Mouse (Mus musculus) neural tube, embryonic 14.5 days (tissue): ENCODE measurements around the gene Plcb2. TPM values are rescaled to one million over a fixed set of nuclear protein-coding genes. Genes with fewer than 3 reads are reported as not detected.

Source experiments
- ATAC-seq: fragments of 200-750 bp; cut with Nextera tagmentation; 2 replicates; pipeline ENCODE4 v1.8.0; 2017; ENCODE audit warnings: low read depth, mild to moderate bottlenecking, moderate TSS enrichment, moderate library complexity
- H3K27ac ChIP-seq: fragments of 300-500 bp; sonication (generic); 2 replicates; pipeline ENCODE4 v1.5.1; 2014; ENCODE audit warnings: low read depth, mild to moderate bottlenecking, control low read depth, low read length, moderate library complexity, mixed read lengths
- H3K27me3 ChIP-seq: fragments of 300-500 bp; sonication (generic); 2 replicates; pipeline ENCODE4 v1.6.1; 2014; ENCODE audit warnings: low read length; ENCODE audit not compliant: control insufficient read depth, insufficient read depth
- H3K36me3 ChIP-seq: fragments of 300-500 bp; sonication (generic); 2 replicates; pipeline ENCODE4 v1.6.1; 2014; ENCODE audit warnings: low read length, mixed read lengths; ENCODE audit not compliant: control insufficient read depth, insufficient read depth
- H3K4me1 ChIP-seq: fragments of 300-500 bp; sonication (generic); 2 replicates; pipeline ENCODE4 v1.6.1; 2014; ENCODE audit warnings: low read length; ENCODE audit not compliant: control insufficient read depth, insufficient read depth
- H3K4me2 ChIP-seq: fragments of 300-500 bp; sonication (generic); 2 replicates; pipeline ENCODE4 v1.6.1; 2014; ENCODE audit warnings: mild to moderate bottlenecking, low read depth, low read length, control low read depth
- H3K4me3 ChIP-seq: fragments of 300-500 bp; sonication (generic); 2 replicates; pipeline ENCODE4 v1.5.1; 2014; ENCODE audit warnings: low read depth, low read length, control low read depth, mixed read lengths
- H3K9ac ChIP-seq: fragments of 300-500 bp; sonication (generic); replicated peaks from 2 replicates; pipeline ENCODE4 v1.6.1; 2014; ENCODE audit warnings: low read depth, mild to moderate bottlenecking, control low read depth, low read length, mixed read lengths
- H3K9me3 ChIP-seq: fragments of 300-500 bp; sonication (generic); 2 replicates; pipeline ENCODE4 v1.6.1; 2016; ENCODE audit warnings: low read length; ENCODE audit not compliant: control insufficient read depth
- WGBS: fragments of 180-500 bp; shearing (Covaris S2); extraction: QIAGEN DNeasy Blood & Tissue Kit; methylation state at CpG from one replicate; pipeline ENCODE4 v1.1.7; 2014; 5-methylcytosine and 5-hydroxymethylcytosine counted together
- polyA plus RNA-seq: library from polyadenylated mRNA; unstranded; fragments of >200 nt; fragmentation: Nextera tagmentation; extraction: Ambion mirVana; gene quantifications from 2 replicates; pipeline ENCODE4 v1.2.1, GENCODE M21; 2014

Gene Plcb2
- polyA plus RNA-seq: 0.57 and 0.88 TPM in 2 replicates

DNA sequence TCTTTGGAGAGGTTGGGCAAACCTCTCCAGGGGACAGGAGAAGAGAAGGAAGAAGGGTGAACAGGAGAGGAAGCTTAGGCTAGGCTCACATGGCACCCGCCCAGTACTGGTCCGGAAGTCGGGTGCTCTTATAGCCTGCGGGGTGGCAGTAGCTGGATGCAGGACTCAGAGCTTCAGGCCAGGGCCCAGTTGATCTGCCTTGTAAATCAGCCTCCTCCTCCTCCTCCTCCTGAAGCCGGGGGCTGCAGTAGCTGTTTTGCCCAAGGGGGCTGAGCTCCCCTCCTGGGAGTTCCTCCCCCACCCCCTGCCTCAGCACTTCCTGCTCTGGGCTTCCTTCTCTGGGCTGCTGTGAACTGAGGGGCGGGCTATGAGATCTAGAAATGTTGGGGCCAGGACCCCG, at the start of gene Plcb2:
Gene Plcb2, minus strand, starts transcription at position 102 of the 400 bp plus-strand sequence.
- H3K9ac ChIP-seq: no peak within 1 kb of the TSS
- WGBS: 23% methylated on average over 6 of the region's 7 CpGs
- no peaks in the 10 kb centered on the region for H3K4me1 ChIP-seq
- no peak within 1 kb of the TSS for H3K4me3 ChIP-seq
- no peak within 1 kb of the TSS for H3K27ac ChIP-seq
- H3K4me2 ChIP-seq: no peak within 1 kb of the TSS
- H3K27me3 ChIP-seq: no peaks in the 10 kb centered on the region
- no peaks in the 10 kb centered on the region for H3K9me3 ChIP-seq
- ATAC-seq: no peak
- no peaks in the 10 kb centered on the region for H3K36me3 ChIP-seq

DNA sequence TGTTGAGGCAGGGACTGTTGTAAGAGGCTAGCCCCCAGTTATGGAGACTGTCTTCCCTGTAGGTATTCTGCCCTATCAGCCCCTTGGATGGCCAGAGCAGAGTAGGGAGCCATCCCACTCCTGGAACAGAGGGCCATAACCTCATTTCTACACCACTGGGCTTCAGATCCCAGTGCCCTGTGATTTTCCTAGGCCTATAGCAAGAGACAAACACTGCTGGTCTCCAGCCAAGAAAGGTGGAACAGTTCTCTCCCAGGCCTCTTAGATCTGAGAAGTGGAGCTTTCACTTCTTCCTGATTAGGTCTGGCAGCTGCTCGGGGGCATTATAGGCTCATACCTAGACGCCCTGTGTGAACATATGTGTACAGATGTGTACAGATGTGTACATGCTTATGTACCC, 48.1 kb upstream of the Plcb2 start:
- H3K4me2 ChIP-seq: no peak overlapping the region
- H3K27me3 ChIP-seq: no peaks in the 10 kb centered on the region
- H3K4me3 ChIP-seq: no peak overlapping the region
- no peak overlapping the region for H3K9ac ChIP-seq
- no peak overlapping the region for H3K27ac ChIP-seq
- H3K9me3 ChIP-seq: no peaks in the 10 kb centered on the region
- H3K4me1 ChIP-seq: peaks cover 13% of the 10 kb centered on the region; the same call in 1 of the 2 replicates
- WGBS: 70% methylated on average over 2 of the region's 2 CpGs
- no peak for ATAC-seq
- no peaks in the 10 kb centered on the region for H3K36me3 ChIP-seq

DNA sequence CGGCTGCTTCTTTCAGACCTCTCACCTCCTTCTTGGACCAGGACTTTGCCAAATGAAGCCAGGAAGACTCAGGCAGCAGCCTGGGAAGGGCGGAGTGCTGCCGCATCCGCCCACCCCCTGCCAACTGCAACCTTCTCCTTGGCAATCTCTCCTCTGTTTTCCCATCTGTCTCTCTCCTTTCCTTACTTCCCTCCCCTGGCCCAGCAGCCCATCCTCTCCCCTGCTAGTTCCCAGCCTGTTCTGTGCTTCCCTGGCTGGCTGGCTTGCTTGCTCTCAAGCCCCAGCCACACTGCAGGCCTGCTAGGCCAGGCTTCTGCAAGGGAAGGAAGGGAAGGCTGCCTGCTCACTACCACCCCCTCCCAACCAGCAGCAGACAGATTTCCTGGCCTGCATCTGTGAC, 47.6 kb upstream of the Plcb2 start:
- Histone ChIP-seq H3K4me1 (peaks cover 10% of the 10 kb centered on the region; the same call in 1 of the 2 replicates), H3K27me3 (no peaks in the 10 kb centered on the region), H3K9me3 (no peaks in the 10 kb centered on the region), H3K27ac (no peak overlapping the region), H3K4me2 (no peak overlapping the region), H3K9ac (no peak overlapping the region), H3K4me3 (no peak overlapping the region), H3K36me3 (no peaks in the 10 kb centered on the region)
- ATAC-seq: no peak
- WGBS: 65% methylated on average over 3 of the region's 4 CpGs

DNA sequence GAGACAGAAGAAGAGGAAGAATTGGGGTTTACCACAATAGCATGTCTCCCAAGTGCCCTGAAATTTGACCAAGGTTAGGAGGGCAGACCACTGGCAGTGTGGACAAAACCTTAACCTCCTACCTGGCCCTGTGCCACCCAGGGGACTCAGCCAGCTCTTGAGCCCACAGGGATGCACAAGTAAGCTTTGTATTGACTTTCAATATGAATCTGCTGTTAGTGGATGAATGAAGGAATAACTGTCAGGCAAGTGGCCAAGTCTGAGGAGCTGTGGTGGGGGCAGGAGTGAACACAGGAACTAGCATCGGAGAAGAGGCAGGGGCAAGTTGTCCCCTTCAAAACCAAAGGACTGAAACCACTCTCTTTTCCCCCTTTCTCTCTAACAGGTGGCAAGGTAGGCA, 47.2 kb upstream of the Plcb2 start:
- no peaks in the 10 kb centered on the region for H3K9me3 ChIP-seq
- 0 out of 2 replicates have a peak, but pooled peaks cover 6% of the 10 kb centered on the region for H3K4me1 ChIP-seq
- 38% methylated on average over 1 of the region's 1 CpGs for WGBS
- no peak overlapping the region for H3K9ac ChIP-seq
- ATAC-seq: no peak
- H3K4me3 ChIP-seq: no peak overlapping the region
- no peaks in the 10 kb centered on the region for H3K27me3 ChIP-seq
- H3K36me3 ChIP-seq: no peaks in the 10 kb centered on the region
- H3K4me2 ChIP-seq: no peak overlapping the region
- H3K27ac ChIP-seq: no peak overlapping the region

DNA sequence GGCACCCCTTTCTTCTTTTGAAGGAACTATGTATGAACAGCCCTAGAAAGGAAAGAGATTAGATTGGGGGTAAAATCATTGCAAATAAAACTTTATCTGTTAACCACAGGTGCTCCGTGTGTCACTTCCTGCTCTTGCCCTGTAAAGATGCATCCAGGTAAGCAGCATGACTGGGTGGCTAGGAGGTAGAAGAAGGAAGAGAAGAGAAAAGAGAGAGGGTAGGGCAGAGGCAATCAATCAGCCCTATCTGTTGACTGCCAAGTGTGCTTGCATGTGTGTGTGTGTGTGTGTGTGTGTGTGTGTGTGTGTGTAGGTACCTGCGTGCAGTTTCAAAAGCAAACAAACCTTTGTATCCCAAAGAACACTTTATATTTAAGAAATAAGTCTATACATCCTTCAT, 46.3 kb upstream of the Plcb2 start:
- Histone ChIP-seq H3K9ac (no peak overlapping the region), H3K27ac (no peak overlapping the region), H3K4me2 (no peak overlapping the region), H3K4me1 (0 out of 2 replicates have a peak, but pooled peaks cover 3% of the 10 kb centered on the region), H3K36me3 (no peaks in the 10 kb centered on the region), H3K9me3 (no peaks in the 10 kb centered on the region), H3K4me3 (no peak overlapping the region), H3K27me3 (no peaks in the 10 kb centered on the region)
- no peak for ATAC-seq
- WGBS: 95% methylated on average over 2 of the region's 2 CpGs

DNA sequence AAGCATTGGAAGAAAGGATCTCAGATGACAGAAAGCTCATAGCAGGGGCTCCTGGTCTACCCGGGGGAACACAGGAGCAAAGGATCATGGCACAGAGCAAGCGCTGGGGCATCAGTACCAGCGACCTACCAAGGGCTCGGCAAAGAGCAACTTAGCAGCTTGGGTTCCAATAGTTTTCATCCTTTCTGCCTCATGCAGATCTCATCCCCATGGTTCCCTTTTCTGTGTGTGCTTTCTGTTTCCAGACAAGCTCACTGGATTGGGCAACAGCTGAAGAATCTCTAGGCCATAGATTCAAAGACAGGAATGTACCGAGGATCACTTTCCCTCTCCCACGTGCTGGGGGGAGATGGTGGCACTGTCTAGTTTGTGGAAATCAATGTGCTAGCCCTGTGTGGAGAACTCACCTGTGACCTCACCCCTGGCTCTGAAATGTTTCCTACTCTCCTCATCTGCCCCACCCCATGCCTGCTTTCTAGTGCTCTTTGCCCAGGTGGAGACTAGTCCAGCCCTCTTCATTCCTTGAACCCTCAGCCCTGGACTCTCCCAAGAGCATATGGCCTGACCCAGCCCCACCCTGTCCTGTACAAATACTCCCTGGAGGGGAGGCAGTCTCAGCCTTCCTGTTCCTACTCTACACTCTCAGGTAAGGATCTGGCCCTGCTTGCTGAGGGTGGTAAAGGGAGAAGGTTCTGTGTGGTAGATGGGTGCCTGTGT, 44.1 kb upstream of the Plcb2 start, which contains the start of gene Phgr1:
Gene Phgr1, plus strand, starts transcription at position 612 of the 717 bp plus-strand sequence.
- Histone ChIP-seq H3K27ac (no peak within 1 kb of the TSS), H3K4me1 (no peaks in the 10 kb centered on the region), H3K4me2 (no peak within 1 kb of the TSS), H3K9ac (no peak within 1 kb of the TSS), H3K36me3 (no peaks in the 10 kb centered on the region), H3K4me3 (no peak within 1 kb of the TSS), H3K9me3 (no peaks in the 10 kb centered on the region), H3K27me3 (no peaks in the 10 kb centered on the region)
- 83% methylated on average over 6 of the region's 6 CpGs for whole genome bisulfite sequencing
- ATAC-seq: no peak

DNA sequence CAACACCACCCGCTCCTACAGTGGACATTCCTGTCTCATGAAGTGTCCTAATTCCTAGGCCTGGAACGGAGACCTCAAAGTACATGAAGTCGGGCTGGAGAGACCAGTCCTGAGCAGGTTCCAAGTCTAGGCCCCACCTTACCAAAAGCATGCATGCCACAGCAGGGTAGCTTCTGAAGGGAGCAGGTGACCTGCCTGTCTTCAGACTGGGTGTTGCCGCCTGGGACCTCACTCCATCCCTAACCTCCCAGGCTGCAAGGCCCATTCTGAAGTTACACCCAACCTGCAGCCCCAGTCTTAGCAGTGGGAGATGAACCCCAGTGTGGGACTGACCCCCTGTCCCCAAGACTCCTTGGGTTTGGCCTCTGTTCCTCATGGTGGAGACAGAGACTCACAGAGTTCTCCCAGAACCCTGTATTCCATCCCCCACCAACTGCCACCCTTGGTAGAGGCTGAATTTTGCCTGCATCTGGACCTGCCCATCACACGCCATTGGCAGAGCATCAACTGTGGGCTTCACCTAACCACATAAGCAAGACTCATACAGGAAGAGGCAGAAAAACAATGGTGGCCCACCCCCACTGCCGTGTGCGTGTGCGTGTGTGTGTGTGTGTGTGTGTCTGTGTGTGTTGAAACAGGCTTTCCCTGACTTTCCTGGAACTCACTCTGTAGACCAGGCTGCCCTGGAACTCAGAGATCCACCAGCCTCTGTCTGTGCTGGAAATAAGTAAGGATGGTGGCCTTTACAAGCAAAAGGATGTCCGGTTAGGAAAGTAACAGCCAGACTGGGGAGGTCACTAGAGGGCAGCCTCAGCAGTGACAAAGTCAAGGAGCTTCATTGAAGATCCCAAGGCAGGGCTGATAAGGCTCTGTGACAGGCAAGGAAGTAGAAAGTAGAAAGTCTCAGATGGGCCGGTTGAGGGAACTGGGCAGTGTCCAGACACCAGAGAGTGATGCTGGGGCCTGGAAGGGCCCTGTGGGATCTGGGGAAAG, 38.1 kb upstream of the Plcb2 start:
- Histone ChIP-seq H3K9ac (no peak overlapping the region), H3K27me3 (no peaks in the 10 kb centered on the region), H3K36me3 (no peaks in the 10 kb centered on the region), H3K4me1 (peaks cover 17% of the 10 kb centered on the region), H3K4me3 (no peak overlapping the region), H3K4me2 (no peak overlapping the region), H3K9me3 (no peaks in the 10 kb centered on the region), H3K27ac (no peak overlapping the region)
- 75% methylated on average over 10 of the region's 10 CpGs for WGBS
- ATAC-seq: no peak

DNA sequence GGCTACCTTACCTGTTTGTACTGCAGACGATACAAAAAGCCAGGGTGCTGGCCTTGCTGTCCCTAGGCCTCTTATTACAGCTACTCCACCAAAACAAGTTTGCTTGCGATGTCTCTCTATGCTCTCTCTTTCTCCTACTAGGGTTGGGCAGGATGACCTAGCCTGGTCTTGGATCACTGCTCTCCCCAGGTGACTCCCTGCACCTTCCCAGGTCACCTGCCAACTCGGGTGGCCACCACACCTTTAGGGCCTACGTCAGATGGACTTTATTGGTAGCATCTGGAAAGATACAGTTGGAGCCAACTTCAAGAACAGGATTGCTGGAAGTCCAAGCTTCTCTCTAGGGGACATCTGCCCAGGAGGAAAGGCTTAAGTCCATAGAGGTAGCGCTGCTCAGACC, 36.6 kb upstream of the Plcb2 start:
- Histone ChIP-seq H3K4me1 (peaks cover 23% of the 10 kb centered on the region), H3K4me2 (no peak overlapping the region), H3K27me3 (no peaks in the 10 kb centered on the region), H3K4me3 (no peak overlapping the region), H3K27ac (no peak overlapping the region), H3K9me3 (no peaks in the 10 kb centered on the region), H3K9ac (no peak overlapping the region), H3K36me3 (no peaks in the 10 kb centered on the region)
- ATAC-seq: no peak
- WGBS: 86% methylated on average over 5 of the region's 5 CpGs
